Mouse (Mus musculus) megakaryocyte, embryonic 14.5 days (primary cell): ENCODE results near the gene Olfr1028.

Source experiments
- FLI1 ChIP-seq: IDR thresholded peaks from 2 replicates; pipeline ENCODE4 v1.6.1; 2012; ENCODE audit warnings: low read length, inconsistent platforms, mixed read lengths
- GATA1 ChIP-seq: IDR thresholded peaks from 3 replicates; pipeline ENCODE4 v1.6.1; 2012; ENCODE audit warnings: mixed read lengths, low read length, inconsistent platforms, borderline replicate concordance

GRCm38 (mm10) chr2:85913197-85913596 is 37.0 kb upstream of the Olfr1028 start:
- no peak for TF ChIP-seq GATA1
- TF ChIP-seq FLI1: no peak
